Mouse (Mus musculus) megakaryocyte, embryonic 14.5 days (primary cell): ENCODE measurements around the gene Fgfr2. TPM values are rescaled to one million over a fixed set of nuclear protein-coding genes. Genes with fewer than 3 reads are reported as not detected.

ENCODE experiments used
- H3K27me3 ChIP-seq: replicated peaks from 2 replicates; pipeline ENCODE3; 2012; ENCODE audit warnings: inconsistent platforms
- H3K36me3 ChIP-seq: replicated peaks from 2 replicates; pipeline ENCODE3; 2012; ENCODE audit warnings: low read length, inconsistent platforms, mixed read lengths
- H3K4me1 ChIP-seq: 2 replicates; pipeline ENCODE4 v1.6.1; 2012; ENCODE audit warnings: inconsistent platforms
- H3K4me3 ChIP-seq: replicated peaks from 2 replicates; pipeline ENCODE3; 2012; ENCODE audit warnings: moderate library complexity, mild to moderate bottlenecking, inconsistent platforms
- H3K9me3 ChIP-seq: 2 replicates; pipeline ENCODE4 v1.6.1; 2012; ENCODE audit warnings: inconsistent platforms
- FLI1 ChIP-seq: IDR thresholded peaks from 2 replicates; pipeline ENCODE4 v1.6.1; 2012; ENCODE audit warnings: low read length, inconsistent platforms, mixed read lengths
- GATA1 ChIP-seq: IDR thresholded peaks from 3 replicates; pipeline ENCODE4 v1.6.1; 2012; ENCODE audit warnings: mixed read lengths, low read length, inconsistent platforms, borderline replicate concordance
- polyA plus RNA-seq: library from polyadenylated mRNA; stranded (reverse); fragments of >175 nt; gene quantifications from 2 replicates; pipeline ENCODE4 v1.2.3, GENCODE M21; 2012; ENCODE audit warnings: low replicate concordance; ENCODE audit not compliant: insufficient read depth

Gene Fgfr2
- polyA plus RNA-seq, 1 experiment = 0.45 TPM

- Histone ChIP-seq H3K36me3 (no peaks in the 10 kb centered on the region), H3K4me3 (no peak overlapping the region), H3K9me3 (no peaks in the 10 kb centered on the region), H3K27me3 (peaks cover 15% of the 10 kb centered on the region), H3K4me1 (no peaks in the 10 kb centered on the region)
- no peak for TF ChIP-seq GATA1
- TF ChIP-seq FLI1 = no peak
These were observed 860.5 kb downstream of the Fgfr2 start for GRCm38 (mm10) chr7:132262696-132263095.

GRCm38 (mm10) chr7:132261885-132262284, 861.3 kb downstream of the Fgfr2 start:
- no peaks in the 10 kb centered on the region for H3K36me3 ChIP-seq
- H3K27me3 ChIP-seq = peaks cover 17% of the 10 kb centered on the region
- TF ChIP-seq FLI1 (no peak), GATA1 (no peak)
- H3K9me3 ChIP-seq = no peaks in the 10 kb centered on the region
- H3K4me3 ChIP-seq = no peak overlapping the region
- no peaks in the 10 kb centered on the region for H3K4me1 ChIP-seq

- H3K9me3 ChIP-seq = no peaks in the 10 kb centered on the region
- H3K4me1 ChIP-seq = no peaks in the 10 kb centered on the region
- H3K36me3 ChIP-seq = no peaks in the 10 kb centered on the region
- TF ChIP-seq GATA1 (no peak), FLI1 (no peak)
- H3K27me3 ChIP-seq = peaks cover 24% of the 10 kb centered on the region
- H3K4me3 ChIP-seq = no peak overlapping the region
These were observed 862.5 kb downstream of the Fgfr2 start for GRCm38 (mm10) chr7:132260632-132261031.

- Histone ChIP-seq H3K4me1 (no peaks in the 10 kb centered on the region), H3K4me3 (no peak overlapping the region), H3K27me3 (peaks cover 33% of the 10 kb centered on the region), H3K9me3 (no peaks in the 10 kb centered on the region), H3K36me3 (no peaks in the 10 kb centered on the region)
- TF ChIP-seq GATA1 (no peak), FLI1 (no peak)
These were observed 864.3 kb downstream of the Fgfr2 start for GRCm38 (mm10) chr7:132258817-132259216.

GRCm38 (mm10) chr7:132258216-132258615, 864.9 kb downstream of the Fgfr2 start:
- Histone ChIP-seq H3K4me3 (no peak overlapping the region), H3K9me3 (no peaks in the 10 kb centered on the region), H3K4me1 (no peaks in the 10 kb centered on the region), H3K27me3 (peaks cover 32% of the 10 kb centered on the region), H3K36me3 (no peaks in the 10 kb centered on the region)
- TF ChIP-seq FLI1 = no peak
- no peak for TF ChIP-seq GATA1

- Histone ChIP-seq H3K4me1 (no peaks in the 10 kb centered on the region), H3K36me3 (no peaks in the 10 kb centered on the region), H3K4me3 (no peak overlapping the region), H3K9me3 (no peaks in the 10 kb centered on the region), H3K27me3 (peaks cover 37% of the 10 kb centered on the region)
- TF ChIP-seq GATA1 (no peak), FLI1 (no peak)
These were observed 869.6 kb downstream of the Fgfr2 start for GRCm38 (mm10) chr7:132253513-132253912.

GRCm38 (mm10) chr7:132253078-132253477, 870.1 kb downstream of the Fgfr2 start:
- no peaks in the 10 kb centered on the region for H3K9me3 ChIP-seq
- H3K36me3 ChIP-seq = no peaks in the 10 kb centered on the region
- no peak overlapping the region for H3K4me3 ChIP-seq
- peaks cover 37% of the 10 kb centered on the region for H3K27me3 ChIP-seq
- no peaks in the 10 kb centered on the region for H3K4me1 ChIP-seq
- TF ChIP-seq FLI1 (no peak), GATA1 (no peak)

- Histone ChIP-seq H3K4me1 (no peaks in the 10 kb centered on the region), H3K27me3 (peaks cover 25% of the 10 kb centered on the region), H3K4me3 (no peak overlapping the region), H3K9me3 (no peaks in the 10 kb centered on the region), H3K36me3 (no peaks in the 10 kb centered on the region)
- no peak for TF ChIP-seq GATA1
- TF ChIP-seq FLI1 = no peak
These were observed 873.5 kb downstream of the Fgfr2 start for GRCm38 (mm10) chr7:132249563-132250119.

GRCm38 (mm10) chr7:132247567-132247966, 875.6 kb downstream of the Fgfr2 start:
- Histone ChIP-seq H3K9me3 (no peaks in the 10 kb centered on the region), H3K27me3 (peaks cover 25% of the 10 kb centered on the region), H3K4me1 (peaks cover 6% of the 10 kb centered on the region), H3K4me3 (no peak overlapping the region), H3K36me3 (no peaks in the 10 kb centered on the region)
- TF ChIP-seq FLI1 = no peak
- TF ChIP-seq GATA1 = no peak

GRCm38 (mm10) chr7:132247091-132247490, 876.1 kb downstream of the Fgfr2 start:
- peaks cover 6% of the 10 kb centered on the region for H3K4me1 ChIP-seq
- H3K36me3 ChIP-seq = no peaks in the 10 kb centered on the region
- peaks cover 25% of the 10 kb centered on the region for H3K27me3 ChIP-seq
- H3K4me3 ChIP-seq = no peak overlapping the region
- TF ChIP-seq FLI1 (no peak), GATA1 (no peak)
- no peaks in the 10 kb centered on the region for H3K9me3 ChIP-seq

- H3K9me3 ChIP-seq = no peaks in the 10 kb centered on the region
- no peak overlapping the region for H3K4me3 ChIP-seq
- H3K27me3 ChIP-seq = peaks cover 26% of the 10 kb centered on the region
- TF ChIP-seq FLI1 = no peak
- TF ChIP-seq GATA1 = no peak
- peaks cover 6% of the 10 kb centered on the region for H3K4me1 ChIP-seq
- H3K36me3 ChIP-seq = no peaks in the 10 kb centered on the region
These were observed 877.4 kb downstream of the Fgfr2 start for GRCm38 (mm10) chr7:132245730-132246129.
